Mouse (Mus musculus) hindlimb bud, embryonic 11.5 days (tissue): ENCODE results near the gene Ascl3.

Experiments used
- DNase-seq: peaks from one replicate; pipeline ENCODE4 v3.0.0-alpha.2; 2012; ENCODE audit warnings: low read depth, low spot score; ENCODE audit errors: extremely low spot score

Ascl3 gene

DNA sequence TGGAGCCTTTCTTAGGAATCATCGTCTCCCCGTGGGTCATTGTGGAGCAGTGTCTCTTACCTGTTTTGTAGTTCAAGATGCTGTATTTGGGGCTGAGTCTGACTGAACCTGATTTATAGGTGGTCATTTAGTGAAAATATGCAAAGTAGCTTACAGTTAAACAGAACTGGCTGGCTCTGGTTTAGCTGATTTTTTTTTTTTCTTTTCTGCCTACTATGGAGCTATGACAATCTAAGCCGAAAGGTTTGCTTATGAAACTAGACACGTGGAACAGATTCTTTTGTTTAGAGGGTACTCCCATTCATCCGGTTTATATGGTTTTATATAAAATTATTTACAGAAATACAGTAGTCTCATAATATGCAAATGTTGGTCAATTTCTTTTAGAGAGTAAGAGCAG is at the start of gene Ascl3:
Gene Ascl3, minus strand, starts transcription at position 101 of the 400 bp plus-strand sequence.
- no peak for DNase-seq

DNA sequence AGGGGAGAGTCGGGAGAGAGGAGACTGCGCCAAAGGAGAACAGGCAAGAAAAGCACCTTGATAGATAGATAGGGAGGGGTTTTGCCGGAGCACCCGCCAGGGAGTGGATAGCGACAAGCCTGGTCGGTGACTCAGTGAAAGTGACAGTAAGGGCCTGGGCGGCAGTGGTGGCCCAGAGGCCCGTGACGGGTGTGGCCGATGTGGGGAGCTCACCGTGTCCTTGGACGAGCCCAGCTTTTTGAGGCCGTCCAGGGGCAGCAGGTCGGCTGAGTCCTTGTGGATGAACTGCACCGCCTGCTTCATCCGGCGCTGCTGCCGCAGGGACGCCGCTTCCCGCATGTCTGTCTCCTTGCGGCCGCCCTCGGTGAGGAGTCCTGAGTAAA is 49.6 kb upstream of the Ascl3 start:
- no peak for DNase-seq

DNA sequence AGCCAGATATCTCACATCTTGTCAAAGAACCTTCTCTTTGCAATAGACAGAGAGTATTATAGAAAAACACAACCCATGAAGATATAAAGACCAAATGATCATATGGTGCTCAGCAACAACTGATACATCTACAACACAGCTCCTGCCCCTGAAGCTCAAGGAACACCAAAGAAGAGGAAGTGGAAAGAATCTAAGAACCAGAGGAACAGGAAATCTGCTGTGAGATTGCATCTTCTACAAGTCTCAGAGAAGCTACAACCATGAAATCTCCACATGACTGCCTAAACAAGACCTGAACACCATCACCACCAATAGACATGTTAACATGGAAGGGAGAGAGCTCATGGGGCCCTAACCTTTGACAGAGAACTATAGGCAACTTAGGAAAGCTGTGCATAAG is 40.7 kb upstream of the Ascl3 start:
- no peak for DNase-seq

DNA sequence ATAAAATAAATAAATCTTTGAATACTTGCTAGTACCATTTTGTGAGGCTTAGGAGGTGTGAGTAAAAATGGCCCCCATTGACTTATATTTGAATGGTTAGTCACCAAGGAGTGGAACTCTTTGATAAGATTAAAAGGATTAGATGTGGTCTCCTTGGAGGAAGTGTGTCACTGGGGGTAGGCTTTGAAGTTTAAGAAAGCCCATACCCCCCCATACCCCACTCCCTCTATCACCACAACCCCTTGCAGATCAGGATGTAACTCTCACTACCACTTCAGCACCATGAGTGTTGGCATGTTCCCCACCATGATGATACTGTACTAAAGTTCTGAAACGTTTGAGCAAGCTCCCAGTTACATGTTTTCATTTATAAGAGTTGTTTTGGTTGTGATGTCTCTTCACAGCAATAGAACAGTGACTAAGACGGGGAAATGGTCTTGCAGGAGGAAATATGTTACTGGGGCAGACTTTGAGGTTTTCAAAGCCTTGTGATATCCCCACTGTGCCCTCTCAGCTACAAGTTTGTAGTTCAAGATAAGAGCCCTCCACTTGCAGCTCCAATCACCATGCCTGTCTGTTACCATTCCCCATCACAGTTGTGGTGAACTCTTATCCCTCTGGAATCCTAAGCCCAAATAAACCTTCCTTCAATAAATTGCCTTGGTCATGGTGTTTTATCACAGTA is 37.3 kb upstream of the Ascl3 start:
- DNase-seq: no peak

DNA sequence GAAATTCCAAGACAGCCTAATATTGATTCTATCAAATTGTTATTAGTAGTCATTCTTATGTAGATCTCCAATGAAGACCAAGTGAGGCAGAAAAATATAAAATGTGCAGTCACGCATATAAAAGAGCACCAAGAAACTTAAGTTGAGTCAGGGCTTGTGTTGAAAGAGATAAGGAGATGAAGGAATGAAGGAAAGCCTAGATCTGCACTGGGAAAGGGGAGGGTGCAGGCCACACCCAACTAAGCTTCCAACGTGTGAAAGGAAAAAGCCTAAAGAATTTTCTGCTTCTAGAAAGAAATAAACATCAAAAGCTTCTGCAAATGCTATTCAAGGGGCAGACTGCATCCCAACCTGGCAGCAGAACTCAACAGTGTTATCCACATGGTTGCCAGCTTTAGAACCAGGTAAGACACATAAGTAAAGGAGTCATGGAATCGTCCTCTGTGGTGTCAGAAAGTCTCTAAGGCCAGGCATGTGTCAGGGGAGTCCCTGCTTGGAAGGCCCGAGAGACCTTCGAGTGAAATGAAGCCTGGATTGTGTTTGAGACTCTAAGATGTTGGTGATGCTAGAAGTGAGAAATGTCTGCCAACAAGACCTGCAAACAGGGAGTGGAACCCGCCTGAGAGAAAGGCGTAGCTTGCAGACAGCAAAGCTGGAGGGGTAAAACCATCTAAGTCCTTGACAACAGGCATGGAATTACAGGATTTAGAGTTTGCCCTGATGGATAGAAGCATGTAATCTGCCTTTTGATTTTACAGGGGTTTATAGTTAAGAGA is 36.2 kb upstream of the Ascl3 start:
- no peak for DNase-seq

DNA sequence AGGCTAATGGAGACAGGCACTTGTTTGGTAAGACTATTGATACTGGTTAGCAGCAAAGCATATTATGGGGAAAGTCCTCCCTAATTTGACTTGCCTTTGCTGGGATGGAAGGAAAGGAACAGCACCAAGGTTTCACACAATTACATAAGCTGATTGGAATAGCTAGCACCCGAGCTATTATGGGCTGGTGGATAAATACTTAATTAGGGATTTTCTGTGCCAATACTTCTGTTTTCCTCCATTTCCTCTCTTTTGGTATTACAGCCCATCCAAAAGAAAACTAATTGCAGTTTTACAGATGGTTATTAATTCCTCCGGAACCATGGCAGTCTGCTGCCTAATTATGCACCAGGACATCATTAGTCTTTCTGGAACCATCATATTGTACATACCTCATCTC is 32.5 kb upstream of the Ascl3 start:
- DNase-seq: no peak

DNA sequence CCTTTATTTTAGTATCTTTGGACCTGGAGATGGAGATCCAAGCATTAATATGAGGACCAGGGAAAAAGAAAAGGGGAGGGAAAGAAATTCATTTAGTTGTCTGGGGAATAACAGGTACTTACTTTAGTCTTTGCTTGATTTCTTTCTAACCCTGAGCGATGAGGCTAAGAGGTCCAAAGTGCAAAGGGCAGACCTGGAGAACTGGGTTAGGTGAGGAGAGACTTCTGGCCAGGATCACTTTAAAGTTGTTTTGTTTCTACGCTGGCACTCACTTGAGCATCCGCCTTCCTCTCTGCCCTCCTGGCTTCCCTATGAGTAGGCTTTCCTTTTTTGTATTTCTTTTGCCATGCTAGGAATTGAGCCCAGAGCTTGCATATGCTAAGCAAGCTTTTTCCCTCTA is 24.8 kb upstream of the Ascl3 start:
- no peak for DNase-seq

DNA sequence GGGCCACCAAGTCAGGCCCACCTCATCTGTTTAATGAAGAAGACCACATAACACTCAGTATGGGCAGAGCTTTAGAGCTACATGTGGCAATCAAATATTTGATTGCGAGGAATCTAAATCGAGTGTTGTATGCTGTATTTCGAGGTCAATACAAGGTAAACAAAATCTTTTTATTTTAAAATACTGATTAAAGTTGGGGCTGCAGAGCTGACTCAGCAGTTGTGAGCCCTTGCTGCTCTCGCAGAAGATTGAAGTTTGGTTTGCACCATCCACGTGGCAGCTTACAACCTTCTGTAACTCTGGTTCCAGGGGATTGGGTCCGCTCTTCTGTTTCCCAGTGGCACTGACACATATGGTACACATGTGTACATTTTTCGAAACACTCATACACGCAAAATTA is 22.5 kb upstream of the Ascl3 start:
- DNase-seq: no peak

DNA sequence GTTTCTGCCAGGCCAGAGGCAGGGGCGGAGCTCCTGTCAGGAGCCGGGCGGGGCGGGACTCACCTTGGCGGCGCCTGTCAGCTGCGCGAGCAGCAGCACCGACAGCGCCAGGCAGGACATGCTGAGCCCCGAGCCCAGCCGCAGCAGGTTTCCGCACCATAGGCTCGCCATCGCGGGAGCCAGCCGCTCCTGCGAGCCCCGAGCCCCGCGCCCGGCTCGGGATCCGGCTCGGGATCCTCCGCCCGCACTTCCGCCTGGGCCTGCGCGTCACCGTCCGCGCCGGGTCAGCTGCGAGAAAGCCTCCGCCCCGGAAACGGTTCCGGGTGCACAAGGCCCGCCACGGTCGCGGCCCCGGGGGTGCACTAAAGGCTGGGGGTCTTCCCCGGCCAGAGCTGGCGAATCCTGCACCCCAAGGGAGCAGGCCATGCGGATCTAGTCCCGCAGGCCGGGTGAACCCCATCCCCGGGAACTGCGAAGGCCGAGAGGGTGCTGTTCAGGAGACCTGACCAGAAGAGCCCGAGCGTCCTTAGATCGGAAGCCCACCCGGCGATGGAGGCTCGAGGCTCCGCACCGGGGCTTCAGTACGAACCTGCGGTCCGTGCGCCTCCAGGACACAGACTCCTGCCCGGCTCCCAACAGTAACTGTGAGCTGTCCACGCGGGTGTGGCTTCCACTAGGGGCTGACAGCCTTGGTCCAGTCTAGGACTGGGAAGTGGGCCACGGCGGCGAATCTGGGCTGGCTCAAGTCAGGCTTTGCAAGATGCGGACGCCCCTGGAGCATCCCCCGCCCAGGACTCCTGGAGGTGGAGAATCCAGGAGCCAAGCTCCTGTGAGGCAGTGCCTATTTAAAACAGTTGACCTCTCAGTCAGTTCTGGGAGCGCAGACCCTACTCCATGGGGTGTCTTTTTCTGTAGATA is 20.7 kb upstream of the Ascl3 start, which contains the start of gene Tmem9b:
Gene Tmem9b, minus strand, starts transcription at position 868 of the 918 bp plus-strand sequence.
- no peak for DNase-seq

DNA sequence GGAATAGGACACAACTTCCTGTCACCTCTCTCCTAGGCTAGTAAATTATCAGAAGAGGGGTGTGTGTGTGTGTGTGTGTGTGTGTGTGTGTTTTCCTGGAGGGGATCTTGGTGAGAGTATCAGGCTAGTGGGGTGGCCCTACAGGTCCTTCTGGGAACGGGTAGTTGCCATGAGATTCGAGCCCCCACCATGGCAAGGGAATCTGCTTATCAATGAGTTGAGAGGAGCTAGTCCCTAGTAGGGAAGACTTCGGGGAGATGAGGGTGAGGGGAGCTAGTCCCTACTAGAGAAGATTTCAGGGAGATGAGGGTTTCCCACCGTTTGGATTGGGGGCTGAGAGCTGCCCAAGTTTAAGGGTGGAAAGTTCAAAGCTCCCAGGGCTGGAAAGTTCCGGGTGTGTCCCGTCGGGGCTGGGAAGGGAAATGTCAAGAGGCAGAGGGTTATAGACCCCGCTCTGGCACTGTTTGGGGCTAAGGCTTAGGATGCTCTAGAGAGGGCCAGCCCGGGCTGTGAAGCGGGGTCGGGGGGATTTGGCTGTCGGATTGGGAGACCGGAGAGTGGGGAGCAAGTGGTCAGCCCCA is 20.0 kb upstream of the Ascl3 start:
- DNase-seq: no peak

DNA sequence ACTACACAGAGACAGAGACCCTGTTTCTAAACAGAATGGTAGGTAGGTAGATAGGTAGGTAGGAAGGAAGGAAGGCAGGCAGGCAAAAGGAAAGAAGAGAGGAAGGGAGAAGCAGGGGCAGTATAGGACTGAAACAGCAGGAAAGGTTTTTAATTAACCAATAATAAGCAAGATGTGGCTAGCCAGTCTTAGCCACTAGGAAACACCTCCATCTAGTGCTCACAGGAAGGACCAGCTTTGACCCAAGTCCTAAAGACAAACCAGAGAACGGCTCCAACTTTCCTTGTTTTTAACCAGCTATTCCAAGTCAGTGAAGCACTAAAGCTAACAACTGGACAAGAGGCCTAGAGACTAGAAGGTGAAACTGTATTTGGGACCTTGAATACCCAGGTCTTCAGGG is 16.2 kb upstream of the Ascl3 start:
- DNase-seq: no peak

DNA sequence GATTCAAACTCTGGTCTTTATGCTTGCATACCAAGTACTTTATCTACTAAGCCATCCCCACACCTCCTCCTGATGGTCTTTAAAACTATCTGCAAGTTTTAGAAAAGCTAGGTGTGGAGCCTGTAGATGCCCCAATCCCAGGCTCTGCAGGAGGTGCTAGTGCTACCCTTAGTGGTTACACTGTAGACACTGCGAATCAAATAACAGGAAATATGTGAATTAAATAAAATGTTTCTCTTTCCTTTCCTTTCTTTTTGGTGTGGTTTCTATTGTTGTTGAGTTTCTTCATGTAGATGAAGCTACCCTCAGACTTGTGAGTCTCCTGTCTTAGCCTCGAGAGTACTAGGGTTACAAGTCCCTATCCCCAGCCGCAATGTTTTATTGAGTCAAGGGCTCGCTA is 10.2 kb upstream of the Ascl3 start:
- DNase-seq: no peak

DNA sequence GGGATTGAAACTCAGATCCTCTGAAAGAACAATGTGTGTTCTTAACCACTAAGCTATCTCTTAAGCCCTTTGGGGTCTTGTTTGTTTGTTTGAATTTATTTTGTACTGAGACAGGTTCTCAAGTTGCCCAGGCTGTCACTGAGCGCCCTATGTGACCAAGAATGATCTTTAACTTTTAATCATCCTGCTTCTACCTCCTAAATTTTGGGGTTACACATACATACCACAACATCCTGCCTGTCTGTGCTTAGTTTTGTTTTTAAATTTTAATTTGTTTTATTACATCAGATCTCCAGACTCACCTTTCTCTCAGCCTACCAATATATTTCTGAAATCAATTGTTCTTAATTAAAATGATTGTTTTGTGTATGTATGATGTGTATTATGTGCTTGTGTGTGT is 9.5 kb upstream of the Ascl3 start:
- DNase-seq: no peak

DNA sequence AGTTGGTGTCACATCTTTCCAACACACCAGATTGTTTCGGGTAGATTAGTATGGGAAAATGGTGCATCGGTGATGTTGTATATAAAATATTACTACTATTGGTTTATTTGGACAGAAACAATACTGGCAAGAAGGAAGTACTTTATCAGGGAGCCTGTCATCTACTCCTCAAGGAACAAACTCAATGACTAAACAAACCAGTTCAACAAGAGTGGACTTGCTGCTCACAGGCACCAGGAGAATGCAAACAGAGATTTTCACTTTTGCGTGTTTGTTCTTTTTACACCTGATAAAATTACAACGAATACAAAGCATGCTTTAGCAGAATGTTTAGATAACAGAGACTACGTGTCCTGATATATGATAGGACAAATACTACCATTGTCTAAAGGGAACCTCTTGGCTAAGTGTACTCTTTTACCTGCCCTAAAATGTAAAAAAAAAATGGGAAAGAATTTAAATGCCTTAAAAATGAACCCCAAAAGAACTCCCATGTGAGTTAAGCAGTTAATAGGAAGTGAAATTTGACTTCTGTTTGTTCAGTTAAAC is 8.4 kb upstream of the Ascl3 start:
- no peak for DNase-seq

DNA sequence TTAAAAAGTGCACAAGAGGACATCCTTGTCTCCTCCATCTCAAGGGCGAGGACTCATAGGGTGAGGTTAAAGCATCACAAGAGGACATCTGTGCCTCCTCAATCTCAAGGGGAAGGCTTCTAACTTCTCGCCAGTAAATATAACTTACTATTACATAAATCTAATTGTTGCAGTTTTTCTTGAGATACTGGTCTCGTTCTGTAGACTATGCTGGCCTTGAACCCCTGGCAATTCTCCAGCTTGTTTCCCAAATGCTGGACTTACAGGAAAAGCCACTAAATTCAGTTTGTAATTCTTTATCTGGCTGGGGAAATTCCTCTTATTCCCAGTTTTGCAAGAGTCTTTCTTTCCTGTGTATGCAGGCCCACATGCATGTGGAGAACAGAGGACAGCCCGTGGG is 3.3 kb upstream of the Ascl3 start:
- DNase-seq: no peak

DNA sequence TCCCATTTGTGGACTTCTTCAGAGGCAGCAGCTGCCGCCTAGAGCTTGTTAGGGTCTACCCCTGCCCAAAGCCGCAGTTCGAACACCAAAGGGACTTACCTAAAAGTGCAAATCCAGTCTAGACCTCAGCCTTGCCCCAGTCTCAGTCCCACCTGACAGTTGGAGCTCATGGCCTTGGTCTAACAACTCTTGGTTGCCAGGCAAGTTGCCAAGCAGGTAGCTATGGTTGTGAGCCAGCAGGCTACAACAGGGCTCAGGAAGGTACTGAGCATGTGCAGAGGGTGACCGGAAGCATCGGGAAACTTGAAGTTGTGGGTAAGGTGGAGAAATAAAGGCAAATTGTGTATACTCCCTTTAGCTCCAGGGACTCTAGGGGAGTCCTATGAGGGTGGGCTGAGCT is 7.8 kb downstream of the Ascl3 start, which contains the start of gene BC051019:
Gene BC051019, minus strand, starts transcription at position 154 of the 400 bp plus-strand sequence.
- DNase-seq: no peak

DNA sequence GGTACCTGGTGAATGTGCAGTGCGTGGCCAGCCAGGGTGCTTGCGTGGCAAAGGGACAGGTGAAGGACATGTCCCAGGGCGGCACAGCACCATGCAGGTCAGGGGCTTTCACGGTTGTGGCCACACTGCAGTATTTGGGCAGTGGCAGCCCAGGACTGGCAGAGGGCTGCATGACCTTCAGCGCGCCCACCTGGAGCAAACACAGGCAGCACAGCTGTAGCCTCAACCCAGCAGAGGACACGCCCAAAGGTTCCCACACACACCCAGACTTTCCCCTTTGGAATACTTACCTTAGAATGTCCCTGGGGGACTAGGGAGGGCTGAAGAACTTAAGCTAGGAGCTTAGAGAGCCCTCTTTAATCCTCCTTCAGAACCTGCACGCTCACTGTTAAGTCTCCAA is 8.4 kb downstream of the Ascl3 start:
- no peak for DNase-seq

DNA sequence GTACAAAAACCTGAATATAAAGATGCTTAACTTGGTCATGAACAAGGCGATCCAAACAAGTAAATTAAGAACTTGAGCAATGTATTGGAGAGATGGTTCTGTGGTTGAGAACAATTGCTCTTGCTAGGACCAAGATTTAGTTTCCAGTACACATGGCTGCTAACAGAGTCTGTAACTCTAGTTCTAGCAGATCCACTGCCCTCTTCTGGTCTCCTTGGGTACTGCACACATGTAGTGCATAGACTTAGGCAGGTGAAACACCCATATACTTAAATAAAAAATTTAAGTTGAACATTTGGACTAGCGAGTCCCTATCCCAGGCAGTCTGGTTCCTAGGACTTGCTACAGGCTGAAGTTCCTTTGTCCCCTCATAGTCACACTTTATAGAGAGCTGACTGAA is 8.9 kb downstream of the Ascl3 start:
- no peak for DNase-seq

DNA sequence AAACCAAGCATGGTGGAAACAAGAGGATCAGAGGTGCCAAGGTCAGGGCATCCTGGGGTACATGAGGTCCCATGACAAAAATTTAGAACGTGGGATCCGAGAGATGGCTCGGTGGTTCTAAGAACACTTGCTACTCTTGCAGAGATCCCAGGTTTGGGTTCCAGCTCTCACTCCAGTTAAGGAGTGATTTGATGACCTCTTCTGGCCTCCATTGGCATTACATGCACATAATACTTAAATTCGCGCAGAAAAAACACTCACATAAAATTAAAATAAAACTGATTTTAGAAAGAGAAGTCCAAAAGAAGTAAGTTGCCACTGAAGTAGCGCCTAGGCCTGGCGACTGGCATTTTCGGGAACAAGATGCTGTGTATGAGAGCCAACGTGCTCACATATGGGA is 12.2 kb downstream of the Ascl3 start:
- DNase-seq: no peak

DNA sequence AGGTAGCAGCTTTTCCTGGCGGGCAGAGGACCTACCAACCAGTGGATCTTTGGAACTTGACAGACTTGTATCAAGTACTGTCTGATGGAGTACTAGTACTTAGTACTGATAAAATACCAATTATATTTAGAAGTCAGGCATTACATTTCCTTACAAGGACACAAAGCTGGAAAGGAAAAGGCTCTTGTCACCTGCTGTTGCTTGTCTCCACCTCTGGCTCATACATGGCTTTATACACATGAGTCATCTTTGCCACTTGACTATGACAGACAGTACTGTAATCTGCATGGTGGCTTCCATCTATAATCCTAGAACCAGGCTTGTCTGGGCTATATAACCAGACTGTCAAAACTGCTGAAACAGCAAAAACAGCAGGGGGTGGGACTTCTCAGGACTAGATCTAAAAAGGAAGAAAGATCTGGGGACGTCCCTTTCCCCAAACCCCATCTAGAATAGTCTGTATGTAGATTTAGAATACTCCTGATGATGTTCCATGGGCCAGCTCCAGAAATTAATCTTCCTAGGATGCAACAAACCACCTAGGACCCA is 18.0 kb downstream of the Ascl3 start:
- DNase-seq: no peak

DNA sequence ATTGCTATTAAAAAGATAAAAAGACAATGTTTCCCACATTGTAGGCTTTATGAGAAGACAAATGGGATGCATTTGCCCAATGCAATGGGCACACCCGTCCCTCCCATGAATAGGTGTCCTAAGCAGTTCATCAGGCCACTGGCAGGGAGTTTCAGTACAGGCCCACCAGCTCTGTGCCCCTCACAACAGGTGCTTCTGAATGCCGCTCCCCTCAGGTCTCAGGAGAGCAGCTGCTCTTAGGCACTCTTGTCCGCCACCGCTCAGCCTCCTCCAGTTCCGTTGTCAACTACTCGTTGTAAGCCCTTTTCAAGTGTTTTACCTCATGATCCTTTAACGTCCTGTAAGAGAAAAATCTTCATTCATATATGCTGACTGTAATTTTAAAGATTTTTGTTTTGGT is 19.3 kb downstream of the Ascl3 start:
- no peak for DNase-seq
